Mouse (Mus musculus): ENCODE results near the gene Hectd4.

- no peak for TF ChIP-seq CTCF (IDR thresholded peaks at IDR 0.05; ENCODE audit: control insufficient read depth, insufficient read depth, low read length)
- TF ChIP-seq POLR2A (IDR thresholded peaks at IDR 0.05; ENCODE audit: borderline replicate concordance, control insufficient read depth, low read depth, low read length): no peak
These were observed 13.0 kb upstream of the Hectd4 start for GRCm38 (mm10) chr5:121206984-121207383.
